Mouse (Mus musculus) MN1 (cell line): ENCODE measurements at regions not wholly inside any gene's neighbourhood (a gene's known extent, or its start where the extent isn't known, plus 50 kb on each side); places are given as distances from the start of the nearest gene placed in this dataset.
A peak's percentile ranks its signal among the peaks of the same experiment; 100 is the strongest.

Experiments
- DNase-seq: peaks from one replicate; pipeline ENCODE4 v3.0.0-alpha.2; 2016; ENCODE audit warnings: low spot score

DNA sequence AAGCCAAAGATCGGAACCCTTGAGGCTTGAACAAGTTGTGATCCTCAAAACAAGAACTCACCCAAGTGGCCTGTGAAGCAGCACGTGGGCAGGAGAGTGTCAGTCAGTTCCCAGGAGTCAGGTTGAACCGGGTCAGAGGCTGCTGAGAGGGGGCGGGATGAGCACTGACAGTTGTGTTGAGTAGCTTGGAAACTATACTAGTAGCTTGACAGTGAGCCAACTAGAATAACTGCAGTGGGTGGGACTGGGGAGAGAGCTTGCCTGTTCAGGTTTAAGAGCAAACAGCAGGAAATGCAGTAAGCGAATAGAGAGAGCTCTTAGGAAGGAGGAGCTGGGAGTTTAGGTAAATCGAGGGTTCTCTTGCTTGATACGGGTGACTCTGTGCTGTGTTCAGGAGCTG lies 61.0 kb upstream of the Syt6 start:
- no peak for DNase-seq

- DNase-seq, result peak; percentile 80
Measured at GRCm38 (mm10) chr3:103515946-103516345, 59.1 kb upstream of the Syt6 start.

- DNase-seq, result no peak
Measured at GRCm38 (mm10) chr3:103517376-103518304, 57.4 kb upstream of the Syt6 start.

GRCm38 (mm10) chr3:103518624-103519023 lies 56.4 kb upstream of the Syt6 start:
- DNase-seq, result peak; percentile 18
